Mouse (Mus musculus) lung, embryonic 16.5 days (tissue): Measurements from ENCODE around the gene Rasgef1b. TPM values are rescaled to one million over a fixed set of nuclear protein-coding genes. Genes with fewer than 3 reads are reported as not detected.

Experiments used
- ATAC-seq: fragments of 200-750 bp; cut with Nextera tagmentation; 2 replicates; pipeline ENCODE4 v1.8.0; 2017; ENCODE audit warnings: low read depth, mild to moderate bottlenecking, moderate library complexity
- H3K27ac ChIP-seq: fragments of 300-500 bp; sonication (generic); 2 replicates; pipeline ENCODE4 v1.5.1; 2014; ENCODE audit warnings: mild to moderate bottlenecking, control low read depth, low read length
- H3K27me3 ChIP-seq: fragments of 300-500 bp; sonication (generic); 2 replicates; pipeline ENCODE4 v1.6.1; 2014; ENCODE audit warnings: low read depth, low read length, mixed read lengths; ENCODE audit not compliant: control insufficient read depth, insufficient read depth
- H3K36me3 ChIP-seq: fragments of 300-500 bp; sonication (generic); 2 replicates; pipeline ENCODE4 v1.6.1; 2014; ENCODE audit warnings: low read length; ENCODE audit not compliant: control insufficient read depth, insufficient read depth
- H3K4me1 ChIP-seq: fragments of 300-500 bp; sonication (generic); replicated peaks from 2 replicates; pipeline ENCODE4 v1.6.1; 2014; ENCODE audit warnings: low read length, mixed read lengths; ENCODE audit not compliant: control insufficient read depth, insufficient read depth
- H3K4me2 ChIP-seq: fragments of 300-500 bp; sonication (generic); 2 replicates; pipeline ENCODE4 v1.6.1; 2014; ENCODE audit warnings: low read depth, low read length, control low read depth
- H3K4me3 ChIP-seq: fragments of 300-500 bp; sonication (generic); 2 replicates; pipeline ENCODE4 v1.5.1; 2014; ENCODE audit warnings: mild to moderate bottlenecking, low read length, control low read depth
- H3K9ac ChIP-seq: fragments of 300-500 bp; sonication (generic); 2 replicates; pipeline ENCODE4 v1.6.1; 2014; ENCODE audit warnings: low read length, control low read depth
- H3K9me3 ChIP-seq: fragments of 300-500 bp; sonication (generic); 2 replicates; pipeline ENCODE4 v1.6.1; 2016; ENCODE audit warnings: low read length; ENCODE audit not compliant: control insufficient read depth
- WGBS: fragments of 180-500 bp; shearing (Covaris S2); extraction: QIAGEN DNeasy Blood & Tissue Kit; methylation state at CpG from one replicate; pipeline ENCODE4 v1.1.7; 2014; 5-methylcytosine and 5-hydroxymethylcytosine counted together
- polyA plus RNA-seq: library from polyadenylated mRNA; unstranded; fragments of >200 nt; fragmentation: Nextera tagmentation; extraction: Ambion mirVana; gene quantifications from 2 replicates; pipeline ENCODE4 v1.2.1, GENCODE M21; 2015

Gene Rasgef1b
- polyA plus RNA-seq, 1 experiment from 2014 or later: 17.3 TPM

DNA sequence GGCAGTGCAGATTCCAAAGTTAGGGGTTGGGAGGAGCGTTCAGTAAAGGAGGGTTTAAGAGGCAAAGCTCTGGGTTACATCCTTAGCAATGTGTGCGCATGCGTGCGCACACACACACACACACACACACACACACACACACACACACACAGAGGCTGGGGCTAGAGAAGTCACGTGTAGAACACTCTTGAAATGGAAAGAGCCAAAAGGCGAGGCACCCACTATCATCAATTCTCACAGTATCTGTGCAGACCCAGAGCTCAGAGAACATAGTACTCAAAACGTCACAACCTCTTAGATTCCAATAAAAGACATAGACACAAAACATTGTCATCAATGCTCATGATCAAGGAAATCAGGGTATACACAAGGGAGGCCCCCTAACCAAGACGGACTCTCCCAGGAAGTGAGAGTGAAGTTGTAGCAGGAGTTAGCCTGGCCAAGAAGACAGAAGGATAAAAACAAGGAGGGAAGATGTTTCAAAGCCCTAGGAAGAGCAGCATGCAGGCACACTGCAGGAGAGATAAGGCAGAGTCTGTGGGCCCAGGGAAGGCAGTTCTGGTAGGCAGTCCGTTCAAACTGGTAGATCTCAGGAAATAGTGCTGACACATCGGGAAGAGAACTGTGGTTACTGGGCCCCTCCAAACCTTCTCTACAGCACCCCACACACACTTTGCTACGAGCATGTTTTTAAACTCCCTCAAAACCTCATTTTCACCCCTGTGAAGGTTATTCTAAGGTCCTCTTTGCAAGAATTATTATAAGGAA, 324.3 kb downstream of the Rasgef1b start:
- Histone ChIP-seq H3K4me1 (peaks cover 4% of the 10 kb centered on the region; the same call in 1 of the 2 replicates), H3K27ac (no peak overlapping the region), H3K9me3 (no peaks in the 10 kb centered on the region), H3K27me3 (no peaks in the 10 kb centered on the region), H3K4me2 (no peak overlapping the region), H3K4me3 (no peak overlapping the region), H3K9ac (no peak overlapping the region), H3K36me3 (no peaks in the 10 kb centered on the region)
- ATAC-seq: no peak
- 80% methylated on average over 11 of the region's 11 CpGs for WGBS

DNA sequence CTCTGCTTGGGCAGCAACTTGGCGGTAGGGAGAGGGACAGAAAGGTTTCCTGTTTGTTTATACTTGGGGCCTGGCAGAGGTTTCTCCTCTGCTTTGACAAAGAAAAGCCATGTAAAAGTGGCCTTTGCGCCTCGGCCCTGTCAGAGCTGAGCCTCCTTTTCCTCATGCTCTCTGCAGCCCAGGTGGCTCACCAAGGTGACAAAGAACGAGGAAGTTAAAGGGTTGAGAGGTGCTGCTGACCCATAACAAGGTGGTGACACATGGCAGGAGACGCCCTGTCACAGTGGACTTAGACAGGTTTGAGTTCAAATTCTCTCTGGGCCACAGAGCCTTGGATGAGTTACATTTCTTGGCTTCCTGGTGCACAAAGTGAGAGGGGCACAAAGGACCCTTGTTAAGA, 325.5 kb downstream of the Rasgef1b start:
- Histone ChIP-seq H3K4me3 (no peak overlapping the region), H3K9me3 (no peaks in the 10 kb centered on the region), H3K27me3 (no peaks in the 10 kb centered on the region), H3K9ac (no peak overlapping the region), H3K27ac (no peak overlapping the region), H3K36me3 (no peaks in the 10 kb centered on the region), H3K4me1 (peaks cover 4% of the 10 kb centered on the region; the same call in 1 of the 2 replicates), H3K4me2 (no peak overlapping the region)
- no peak for ATAC-seq
- WGBS: 59% methylated on average over 5 of the region's 5 CpGs

DNA sequence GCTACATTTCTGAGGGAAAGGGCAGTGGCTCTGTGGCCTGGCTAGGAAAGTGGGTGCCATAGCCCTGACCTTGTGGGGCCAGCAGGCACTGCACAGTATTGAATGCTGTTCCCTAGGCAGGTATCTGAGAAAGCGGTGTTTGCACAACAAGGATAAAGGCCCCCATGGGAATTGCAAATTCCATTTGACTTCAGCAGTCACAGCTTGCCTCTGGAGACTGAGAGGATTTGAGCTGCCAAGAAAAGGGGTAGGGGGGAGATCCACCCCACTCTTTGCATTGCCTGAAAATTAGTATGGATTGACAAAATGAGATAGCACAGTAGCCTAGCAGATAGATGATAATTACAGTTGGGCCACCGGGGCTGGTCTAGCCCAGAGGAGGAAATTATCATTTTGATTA, 326.1 kb downstream of the Rasgef1b start:
- WGBS: 41% methylated on average over 2 of the region's 2 CpGs
- no peaks in the 10 kb centered on the region for H3K36me3 ChIP-seq
- H3K4me2 ChIP-seq: no peak overlapping the region
- H3K9me3 ChIP-seq: no peaks in the 10 kb centered on the region
- H3K27ac ChIP-seq: no peak overlapping the region
- ATAC-seq: no peak
- H3K4me3 ChIP-seq: no peak overlapping the region
- no peaks in the 10 kb centered on the region for H3K27me3 ChIP-seq
- H3K4me1 ChIP-seq: peaks cover 4% of the 10 kb centered on the region; the same call in 1 of the 2 replicates
- no peak overlapping the region for H3K9ac ChIP-seq

DNA sequence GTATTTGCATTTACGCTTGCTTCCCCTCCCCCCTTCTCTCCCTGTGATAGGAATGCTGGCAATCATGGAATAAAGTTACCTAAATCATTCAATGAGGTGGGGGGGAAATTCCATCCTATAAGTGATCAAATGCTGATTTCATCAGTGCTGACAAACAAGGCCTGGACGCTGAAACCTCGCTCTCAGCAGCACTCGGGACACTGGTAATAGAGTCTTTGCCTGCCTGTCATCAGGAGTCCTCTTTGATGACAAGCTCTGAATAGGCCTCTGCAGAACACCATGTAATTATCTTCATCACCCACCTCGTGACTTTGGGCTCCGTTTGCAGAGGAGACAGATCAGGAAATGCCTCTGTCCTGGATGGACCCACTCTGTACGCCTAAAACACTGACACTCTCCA, 326.6 kb downstream of the Rasgef1b start:
- no peak for ATAC-seq
- H3K27ac ChIP-seq: no peak overlapping the region

DNA sequence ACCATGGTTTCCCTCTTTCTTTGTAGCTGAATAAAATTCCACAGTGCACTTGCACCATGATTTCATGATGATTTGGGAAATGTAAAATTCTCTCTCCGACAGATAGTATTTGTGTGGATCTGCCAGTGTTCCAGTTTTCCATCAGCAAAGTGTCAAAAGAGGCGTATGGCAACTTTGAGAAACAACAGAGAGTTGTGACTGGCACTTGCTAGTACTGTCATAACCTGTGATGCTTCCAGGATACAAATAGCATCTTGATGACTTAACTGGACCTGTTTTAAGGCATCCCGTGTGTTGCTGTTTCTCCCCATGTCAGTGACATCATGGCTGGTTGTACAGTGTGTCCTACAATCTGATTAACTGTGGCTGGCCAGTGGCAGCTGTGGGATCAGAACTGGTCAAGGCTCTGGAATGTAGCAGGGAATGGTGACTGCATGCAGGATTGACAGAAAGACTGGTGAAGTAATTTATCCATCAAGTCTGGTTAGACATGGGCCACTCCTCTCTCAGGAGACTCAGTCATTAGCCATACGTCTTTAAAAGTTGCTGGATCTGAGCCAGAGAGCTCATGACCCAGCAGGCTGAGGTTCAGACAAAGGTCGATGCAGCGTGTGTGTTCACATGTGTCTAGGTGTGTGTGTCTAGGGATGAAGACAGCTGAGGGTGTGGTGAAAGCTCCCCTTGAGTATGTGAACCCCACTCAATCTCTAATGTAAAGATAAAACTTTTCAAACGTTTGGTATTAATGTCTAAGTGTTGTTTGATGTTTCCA, 328.8 kb downstream of the Rasgef1b start:
- H3K9ac ChIP-seq: no peak overlapping the region
- peak; percentile 60; the same call in 1 of the 2 replicates for ATAC-seq
- WGBS: 37% methylated on average over 7 of the region's 7 CpGs

More for the DNA sequence above, 326.6 kb downstream of the Rasgef1b start:
- H3K36me3 ChIP-seq: no peaks in the 10 kb centered on the region
- no peak overlapping the region for H3K4me2 ChIP-seq
- H3K27me3 ChIP-seq: no peaks in the 10 kb centered on the region
- no peak overlapping the region for H3K9ac ChIP-seq
- H3K9me3 ChIP-seq: no peaks in the 10 kb centered on the region
- WGBS: 49% methylated on average over 7 of the region's 7 CpGs
- no peak overlapping the region for H3K4me3 ChIP-seq
- H3K4me1 ChIP-seq: peaks cover 4% of the 10 kb centered on the region; the same call in 1 of the 2 replicates

DNA sequence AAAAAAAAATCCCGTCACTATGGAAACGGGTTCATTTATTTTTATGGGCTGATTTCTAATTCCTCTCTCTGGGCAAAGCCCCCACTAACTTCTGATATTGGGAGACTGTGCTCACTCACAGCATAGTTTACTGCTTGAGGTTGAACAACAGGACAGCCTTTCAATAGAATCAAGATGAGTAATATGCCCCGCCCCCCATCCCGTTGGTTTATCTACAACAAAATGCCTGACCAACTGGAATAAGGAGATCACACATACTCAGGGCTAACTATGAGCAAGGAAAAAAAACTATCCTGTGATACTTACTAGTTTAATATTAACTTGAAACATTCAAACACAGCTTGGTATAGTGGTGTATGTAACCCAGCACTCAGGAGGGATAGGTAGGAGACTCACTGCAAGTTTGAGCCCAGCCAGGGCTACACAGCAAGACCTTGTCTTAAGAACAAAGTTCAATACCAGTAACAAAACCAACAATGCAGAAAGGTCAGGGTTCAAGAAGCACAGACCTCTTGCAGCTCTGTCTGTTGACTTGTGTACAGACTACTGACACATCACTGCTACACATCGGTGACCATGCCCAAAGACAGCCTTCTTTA, 330.3 kb downstream of the Rasgef1b start:
- 75% methylated on average over 5 of the region's 5 CpGs for WGBS
- peaks cover 4% of the 10 kb centered on the region; the same call in 1 of the 2 replicates for H3K4me1 ChIP-seq

More for the DNA sequence above, 328.8 kb downstream of the Rasgef1b start:
- no peak overlapping the region for H3K27ac ChIP-seq
- H3K4me2 ChIP-seq: no peak overlapping the region
- H3K4me1 ChIP-seq: peaks cover 4% of the 10 kb centered on the region; the same call in 1 of the 2 replicates
- no peaks in the 10 kb centered on the region for H3K36me3 ChIP-seq
- no peaks in the 10 kb centered on the region for H3K27me3 ChIP-seq
- no peaks in the 10 kb centered on the region for H3K9me3 ChIP-seq
- H3K4me3 ChIP-seq: no peak overlapping the region

DNA sequence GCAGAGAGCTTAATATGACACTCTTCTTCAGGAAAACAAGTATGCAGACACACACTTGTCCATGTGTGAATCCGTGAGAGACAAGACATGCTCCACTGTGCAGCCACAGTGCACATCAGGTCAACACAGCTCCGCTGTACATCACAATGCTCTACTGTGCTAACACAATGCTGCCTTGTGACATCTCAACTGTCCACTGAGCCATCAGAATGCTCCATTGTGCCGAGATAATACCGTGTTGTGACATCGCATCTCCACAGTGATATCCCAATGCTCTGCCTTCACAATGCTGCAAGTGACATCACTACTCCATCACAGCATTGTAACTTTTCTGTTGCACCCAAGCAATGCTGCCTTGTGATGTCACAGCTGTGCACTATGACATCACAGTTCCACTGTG, 334.3 kb downstream of the Rasgef1b start:
- H3K4me1 ChIP-seq: no peaks in the 10 kb centered on the region
- no peak overlapping the region for H3K4me3 ChIP-seq
- no peak overlapping the region for H3K4me2 ChIP-seq
- H3K9me3 ChIP-seq: no peaks in the 10 kb centered on the region
- H3K36me3 ChIP-seq: no peaks in the 10 kb centered on the region
- WGBS: 93% methylated on average over 5 of the region's 5 CpGs
- no peaks in the 10 kb centered on the region for H3K27me3 ChIP-seq
- ATAC-seq: no peak
- no peak overlapping the region for H3K9ac ChIP-seq
- H3K27ac ChIP-seq: no peak overlapping the region

More for the DNA sequence above, 330.3 kb downstream of the Rasgef1b start:
- no peak overlapping the region for H3K9ac ChIP-seq
- no peak overlapping the region for H3K4me3 ChIP-seq
- no peaks in the 10 kb centered on the region for H3K27me3 ChIP-seq
- no peak overlapping the region for H3K27ac ChIP-seq
- ATAC-seq: no peak
- no peaks in the 10 kb centered on the region for H3K9me3 ChIP-seq
- no peak overlapping the region for H3K4me2 ChIP-seq
- H3K36me3 ChIP-seq: no peaks in the 10 kb centered on the region

DNA sequence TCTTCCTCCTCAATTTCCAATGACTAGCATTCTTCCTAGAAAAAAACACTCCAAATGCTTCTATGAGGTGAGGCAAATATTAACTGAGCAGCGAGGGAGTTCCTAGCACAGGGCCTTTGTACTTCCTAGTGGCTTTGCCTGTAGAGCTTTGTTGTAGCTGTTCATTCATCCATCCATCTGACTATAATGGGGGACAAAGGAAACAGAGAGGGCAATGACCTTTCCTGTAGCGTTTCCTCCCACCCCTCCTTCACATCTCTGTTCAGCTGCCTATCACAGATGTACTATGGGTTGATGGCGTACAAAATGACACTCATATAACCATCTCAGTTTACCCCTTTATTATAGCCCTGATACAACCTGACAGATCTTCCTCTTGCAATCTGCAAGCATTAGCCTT, 337.3 kb downstream of the Rasgef1b start:
- Histone ChIP-seq H3K4me2 (no peak overlapping the region), H3K9ac (no peak overlapping the region), H3K4me3 (no peak overlapping the region), H3K9me3 (no peaks in the 10 kb centered on the region), H3K4me1 (peaks cover 18% of the 10 kb centered on the region), H3K27ac (no peak overlapping the region), H3K36me3 (no peaks in the 10 kb centered on the region), H3K27me3 (no peaks in the 10 kb centered on the region)
- WGBS: 53% methylated on average over 3 of the region's 3 CpGs
- no peak for ATAC-seq

DNA sequence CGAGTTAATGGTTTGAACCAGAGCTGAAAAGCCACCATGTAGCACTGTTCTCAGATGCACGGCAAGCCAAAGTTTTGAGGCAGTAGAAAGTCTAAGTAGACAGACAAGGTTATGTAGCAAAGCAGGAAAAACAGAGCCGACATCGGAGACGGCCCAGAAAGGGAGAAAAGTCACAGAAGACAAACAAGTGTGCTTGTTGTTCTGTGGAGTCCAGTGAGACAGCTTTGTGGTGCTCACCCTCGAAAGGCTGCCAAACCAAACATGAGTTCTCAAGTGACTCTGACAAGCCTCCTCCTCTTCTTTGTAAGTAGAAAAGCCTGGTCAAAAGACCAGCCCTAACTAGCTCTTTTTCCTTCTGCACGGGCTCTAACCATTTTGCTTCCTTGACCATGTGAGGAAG, 338.1 kb downstream of the Rasgef1b start:
- H3K9me3 ChIP-seq: no peaks in the 10 kb centered on the region
- no peak for ATAC-seq
- H3K9ac ChIP-seq: no peak overlapping the region

More for the DNA sequence above, 338.1 kb downstream of the Rasgef1b start:
- 60% methylated on average over 7 of the region's 7 CpGs for WGBS
- Histone ChIP-seq H3K4me2 (no peak overlapping the region), H3K4me3 (no peak overlapping the region), H3K27ac (no peak overlapping the region), H3K36me3 (no peaks in the 10 kb centered on the region), H3K27me3 (no peaks in the 10 kb centered on the region), H3K4me1 (peaks cover 18% of the 10 kb centered on the region)
